In the genomic region with DNA sequence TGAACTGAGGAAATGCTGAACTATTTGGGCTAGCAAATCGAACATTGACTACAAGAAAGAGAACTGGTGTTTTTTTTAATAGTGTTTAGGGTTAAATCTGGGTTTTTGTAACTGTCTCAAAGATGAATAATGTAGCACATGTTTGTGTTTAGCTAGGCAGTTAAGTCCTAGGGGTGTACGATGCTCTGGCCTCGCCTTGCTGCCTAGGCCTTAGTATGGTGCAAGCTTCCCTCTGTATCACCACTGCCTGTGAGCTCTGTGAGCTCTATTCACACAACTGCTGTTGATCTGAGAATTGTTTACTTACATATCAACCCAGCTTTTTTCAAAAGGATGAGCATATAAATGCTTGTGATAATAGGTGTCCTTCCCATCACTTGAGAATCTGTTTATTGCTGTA, we compare ENCODE assay signal across 21 mouse cellular contexts. TPM values are rescaled to one million over a fixed set of nuclear protein-coding genes. Genes with fewer than 3 reads are reported as not detected.
DNase-seq lines count a peak whose midpoint lies in the region; ATAC-seq and TF ChIP-seq lines count a peak whose summit lies in the region.
"Had no signal": no experiment of that assay in that cellular context is flagged by ENCODE, and none has a peak within 500 bp of the region (broad histone marks: within the 10 kb centered on the region; RNA-seq: fewer than 3 reads in every experiment).

No protein-coding gene starts in this region.

- no peak for TF ChIP-seq CTCF in intestine, postnatal 0 days (IDR thresholded peaks at IDR 0.05; ENCODE audit: low read depth)
- TF ChIP-seq CTCF in midbrain, postnatal 0 days (IDR thresholded peaks at IDR 0.05), result no peak

- ATAC-seq in intestine, embryonic 15.5 days, result peak; percentile 63; the same call in 1 of the 2 replicates
- ATAC-seq in intestine, postnatal 0 days, result no peak
- ATAC-seq in midbrain, embryonic 11.5 days (ENCODE audit: low FRiP score), result no peak
- no peak for ATAC-seq in midbrain, postnatal 0 days (ENCODE audit: low FRiP score)
- ATAC-seq in intestine, embryonic 16.5 days, result 0 out of 2 replicates have a peak, but pooled peaks have one; percentile 52
- ATAC-seq: activated CD4-positive, CD25-positive, alpha-beta regulatory T cell, adult 4 months; CD4-positive, CD25-positive, alpha-beta regulatory T cell, adult 4 months; Patski had no signal

- peaks cover 4% of the 10 kb centered on the region; the same call in 1 of the 2 replicates for H3K36me3 ChIP-seq in intestine, embryonic 15.5 days
- no peaks in the 10 kb centered on the region for H3K36me3 ChIP-seq in intestine, postnatal 0 days (ENCODE audit: control insufficient read depth, insufficient read depth)
- H3K36me3 ChIP-seq in midbrain, embryonic 11.5 days (ENCODE audit: control insufficient read depth, insufficient read depth, low read length), result peaks cover 2% of the 10 kb centered on the region; the same call in 1 of the 2 replicates
- no peaks in the 10 kb centered on the region for H3K36me3 ChIP-seq in midbrain, postnatal 0 days (ENCODE audit: insufficient read depth, low read length)
- no peaks in the 10 kb centered on the region for H3K36me3 ChIP-seq in intestine, embryonic 16.5 days (ENCODE audit: control insufficient read depth, insufficient read depth, low read length)

- WGBS in intestine, embryonic 15.5 days, result 68% methylated on average over 3 of the region's 3 CpGs
- 59% methylated on average over 3 of the region's 3 CpGs for WGBS in intestine, postnatal 0 days
- WGBS in midbrain, embryonic 11.5 days, result 90% methylated on average over 3 of the region's 3 CpGs
- WGBS in midbrain, postnatal 0 days, result 85% methylated on average over 3 of the region's 3 CpGs
- 67% methylated on average over 3 of the region's 3 CpGs for WGBS in intestine, embryonic 16.5 days

- H3K27ac ChIP-seq in intestine, embryonic 15.5 days, result no peak overlapping the region
- H3K27ac ChIP-seq in intestine, postnatal 0 days (ENCODE audit: low read depth, low read length), result no peak overlapping the region
- H3K27ac ChIP-seq in midbrain, embryonic 11.5 days (ENCODE audit: low read depth, low read length), result no peak overlapping the region
- H3K27ac ChIP-seq in midbrain, postnatal 0 days (ENCODE audit: low read depth, low read length), result no peak overlapping the region
- no peak overlapping the region for H3K27ac ChIP-seq in intestine, embryonic 16.5 days (ENCODE audit: low read length)

- no peaks in the 10 kb centered on the region for H3K9me3 ChIP-seq in intestine, embryonic 15.5 days
- H3K9me3 ChIP-seq in intestine, postnatal 0 days (ENCODE audit: control insufficient read depth), result no peaks in the 10 kb centered on the region
- H3K9me3 ChIP-seq in midbrain, embryonic 11.5 days (ENCODE audit: control insufficient read depth, low read length), result no peaks in the 10 kb centered on the region
- no peaks in the 10 kb centered on the region for H3K9me3 ChIP-seq in midbrain, postnatal 0 days (ENCODE audit: low read length)
- no peaks in the 10 kb centered on the region for H3K9me3 ChIP-seq in intestine, embryonic 16.5 days (ENCODE audit: control insufficient read depth, low read length)
- H3K9me3 ChIP-seq: G1E had no signal

- no peak overlapping the region for H3K4me3 ChIP-seq in intestine, embryonic 15.5 days (replicated peaks)
- no peak overlapping the region for H3K4me3 ChIP-seq in intestine, postnatal 0 days (ENCODE audit: low read depth, low read length)
- no peak overlapping the region for H3K4me3 ChIP-seq in midbrain, embryonic 11.5 days (ENCODE audit: low read depth, low read length)
- no peak overlapping the region for H3K4me3 ChIP-seq in midbrain, postnatal 0 days (ENCODE audit: low read depth, low read length)
- H3K4me3 ChIP-seq in intestine, embryonic 16.5 days (ENCODE audit: low read length), result no peak overlapping the region

- H3K4me2 ChIP-seq in intestine, embryonic 15.5 days (replicated peaks), result no peak overlapping the region
- no peak overlapping the region for H3K4me2 ChIP-seq in intestine, postnatal 0 days (replicated peaks; ENCODE audit: low read depth)
- no peak overlapping the region for H3K4me2 ChIP-seq in midbrain, embryonic 11.5 days
- H3K4me2 ChIP-seq in midbrain, postnatal 0 days (ENCODE audit: low read depth, low read length, poor library complexity, severe bottlenecking), result no peak overlapping the region
- H3K4me2 ChIP-seq in intestine, embryonic 16.5 days (ENCODE audit: low read depth, low read length), result no peak overlapping the region

- H3K27me3 ChIP-seq in intestine, embryonic 15.5 days (replicated peaks), result no peaks in the 10 kb centered on the region
- H3K27me3 ChIP-seq in intestine, postnatal 0 days (replicated peaks; ENCODE audit: control insufficient read depth, insufficient read depth, low read length), result no peaks in the 10 kb centered on the region
- H3K27me3 ChIP-seq in midbrain, embryonic 11.5 days (ENCODE audit: control insufficient read depth, insufficient read depth, low read length), result no peaks in the 10 kb centered on the region
- no peaks in the 10 kb centered on the region for H3K27me3 ChIP-seq in midbrain, postnatal 0 days (ENCODE audit: insufficient read depth, low read length)
- H3K27me3 ChIP-seq in intestine, embryonic 16.5 days (replicated peaks; ENCODE audit: control insufficient read depth, insufficient read depth, low read length), result no peaks in the 10 kb centered on the region
- H3K27me3 ChIP-seq: CH12.LX, Patski had no signal

- H3K9ac ChIP-seq in intestine, embryonic 15.5 days, result no peak overlapping the region
- no peak overlapping the region for H3K9ac ChIP-seq in intestine, postnatal 0 days (ENCODE audit: low read depth, low read length)
- no peak overlapping the region for H3K9ac ChIP-seq in midbrain, embryonic 11.5 days (ENCODE audit: low read length)
- no peak overlapping the region for H3K9ac ChIP-seq in midbrain, postnatal 0 days (replicated peaks; ENCODE audit: low read length, poor library complexity, severe bottlenecking)
- no peak overlapping the region for H3K9ac ChIP-seq in intestine, embryonic 16.5 days (ENCODE audit: low read depth, low read length)

- H3K4me1 ChIP-seq in intestine, embryonic 15.5 days (replicated peaks), result no peaks in the 10 kb centered on the region
- peaks cover 3% of the 10 kb centered on the region; the same call in 1 of the 2 replicates for H3K4me1 ChIP-seq in intestine, postnatal 0 days (replicated peaks; ENCODE audit: control insufficient read depth, insufficient read depth, low read length)
- H3K4me1 ChIP-seq in midbrain, embryonic 11.5 days (ENCODE audit: control insufficient read depth, insufficient read depth, low read length), result no peaks in the 10 kb centered on the region
- no peaks in the 10 kb centered on the region for H3K4me1 ChIP-seq in midbrain, postnatal 0 days (ENCODE audit: insufficient read depth, low read length)
- peaks cover 6% of the 10 kb centered on the region; the same call in 1 of the 2 replicates for H3K4me1 ChIP-seq in intestine, embryonic 16.5 days (ENCODE audit: control insufficient read depth, insufficient read depth, low read length)

- intact Hi-C loops in left cerebral cortex, postnatal 14 days (cut with DNase I), result no loop called here

- DNase-seq in midbrain, embryonic 11.5 days (ENCODE audit: low spot score, missing footprints), result peak; percentile 17
- no peak for DNase-seq in midbrain, postnatal 0 days (ENCODE audit: low spot score)
- DNase-seq in left cerebral cortex, postnatal 14 days (ENCODE audit: low spot score in 2 of 2), result no peak
- DNase-seq: adrenal gland, adult 2 months; adrenal gland, adult 8-10 months; adrenal gland, postnatal 10 days; adrenal gland, postnatal 14 days; adrenal gland, postnatal 25 days; adrenal gland, postnatal 36 days; B cell, adult 2 months; cerebellum, adult 11 months; cerebellum, adult 11-12 months; cerebellum, adult 18-20 months had no signal

RNA-seq across cellular contexts. Expression of a gene that starts 51.8 kb away (rescaled TPM):
- 10.1 TPM in 2 replicates for polyA plus RNA-seq in intestine, embryonic 15.5 days (2015; fragmentation: Nextera tagmentation; extraction: Ambion mirVana)
- polyA plus RNA-seq in intestine, postnatal 0 days (2015; fragmentation: Nextera tagmentation; extraction: Ambion mirVana), result 13.2 and 16.1 TPM in 2 replicates
- 9.1 and 9.4 TPM in 2 replicates for polyA plus RNA-seq in midbrain, embryonic 11.5 days (2014; fragmentation: Nextera tagmentation; extraction: Ambion mirVana)
- total RNA-seq in midbrain, postnatal 0 days (2014; rRNA removed), result 117 and 171 TPM in 2 replicates
- polyA plus RNA-seq in midbrain, postnatal 0 days (2015; fragmentation: Nextera tagmentation; extraction: Ambion mirVana), result 12.6 and 14.0 TPM in 2 replicates
- polyA plus RNA-seq in intestine, embryonic 16.5 days (2015; fragmentation: Nextera tagmentation; extraction: Ambion mirVana), result 7.1 and 7.6 TPM in 2 replicates
- 100 to 1,000 TPM; 147 to 158 TPM for total RNA-seq in left cerebral cortex, postnatal 14 days (2021)

Comparison
In these comparisons a context has a peak if more than half of its experiments do, and no peak if none do; other contexts are left out.
1. ATAC-seq: peak in intestine, embryonic 15.5 days (single experiment) and intestine, embryonic 16.5 days (single experiment); none in intestine, postnatal 0 days (single experiment), midbrain, embryonic 11.5 days (single experiment) and midbrain, postnatal 0 days (single experiment).